Mouse (Mus musculus): ENCODE results near the gene Pfkfb3. TPM values are rescaled to one million over a fixed set of nuclear protein-coding genes. Genes with fewer than 3 reads are reported as not detected.

Gene Pfkfb3
- polyA plus RNA-seq, 1 experiment from 2014 or later, result 12.6 TPM

- H3K9ac ChIP-seq, result no peak overlapping the region
- no peaks in the 10 kb centered on the region for H3K36me3 ChIP-seq
- H3K9me3 ChIP-seq (replicated peaks), result no peaks in the 10 kb centered on the region
- no peak overlapping the region for H3K4me2 ChIP-seq
- no peaks in the 10 kb centered on the region for H3K4me1 ChIP-seq (replicated peaks)
- H3K27me3 ChIP-seq (replicated peaks), result no peaks in the 10 kb centered on the region
- ATAC-seq (ENCODE audit: insufficient number of reproducible peaks, low FRiP score), result no peak
- 72% methylated on average over 7 of the region's 7 CpGs for WGBS
- no peak overlapping the region for H3K4me3 ChIP-seq
- H3K27ac ChIP-seq (ENCODE audit: poor library complexity, severe bottlenecking), result no peak overlapping the region
Observed at GRCm38 (mm10) chr2:11568471-11568870, 14.6 kb upstream of the Pfkfb3 start.

- WGBS, result 58% methylated on average over 4 of the region's 4 CpGs
- Histone ChIP-seq H3K36me3 (no peaks in the 10 kb centered on the region), H3K4me2 (no peak overlapping the region), H3K9me3 (replicated peaks) (no peaks in the 10 kb centered on the region), H3K27ac (ENCODE audit: poor library complexity, severe bottlenecking) (no peak overlapping the region), H3K4me3 (no peak overlapping the region), H3K4me1 (replicated peaks) (no peaks in the 10 kb centered on the region), H3K27me3 (replicated peaks) (no peaks in the 10 kb centered on the region), H3K9ac (no peak overlapping the region)
- no peak for ATAC-seq (ENCODE audit: insufficient number of reproducible peaks, low FRiP score)
Observed at GRCm38 (mm10) chr2:11567781-11568362, 14.0 kb upstream of the Pfkfb3 start.

GRCm38 (mm10) chr2:11566898-11567297 lies 13.0 kb upstream of the Pfkfb3 start:
- no peak overlapping the region for H3K4me2 ChIP-seq

GRCm38 (mm10) chr2:11566241-11566640 lies 12.4 kb upstream of the Pfkfb3 start:
- ATAC-seq (ENCODE audit: insufficient number of reproducible peaks, low FRiP score), result no peak
- Histone ChIP-seq H3K9me3 (replicated peaks) (no peaks in the 10 kb centered on the region), H3K4me2 (no peak overlapping the region), H3K4me1 (replicated peaks) (no peaks in the 10 kb centered on the region), H3K27ac (ENCODE audit: poor library complexity, severe bottlenecking) (no peak overlapping the region), H3K27me3 (replicated peaks) (no peaks in the 10 kb centered on the region), H3K9ac (no peak overlapping the region), H3K36me3 (no peaks in the 10 kb centered on the region), H3K4me3 (no peak overlapping the region)
- 54% methylated on average over 7 of the region's 7 CpGs for WGBS

More at GRCm38 (mm10) chr2:11566898-11567297, 13.0 kb upstream of the Pfkfb3 start:
- no peak for ATAC-seq (ENCODE audit: insufficient number of reproducible peaks, low FRiP score)
- Histone ChIP-seq H3K27me3 (replicated peaks) (no peaks in the 10 kb centered on the region), H3K4me1 (replicated peaks) (no peaks in the 10 kb centered on the region), H3K9ac (no peak overlapping the region), H3K36me3 (no peaks in the 10 kb centered on the region), H3K27ac (ENCODE audit: poor library complexity, severe bottlenecking) (no peak overlapping the region), H3K4me3 (no peak overlapping the region), H3K9me3 (replicated peaks) (no peaks in the 10 kb centered on the region)
- 82% methylated on average over 3 of the region's 3 CpGs for WGBS

- ATAC-seq (ENCODE audit: insufficient number of reproducible peaks, low FRiP score), result no peak
- Histone ChIP-seq H3K4me2 (no peak overlapping the region), H3K27me3 (replicated peaks) (no peaks in the 10 kb centered on the region), H3K36me3 (no peaks in the 10 kb centered on the region), H3K9me3 (replicated peaks) (no peaks in the 10 kb centered on the region), H3K27ac (ENCODE audit: poor library complexity, severe bottlenecking) (no peak overlapping the region), H3K9ac (no peak overlapping the region), H3K4me1 (replicated peaks) (no peaks in the 10 kb centered on the region), H3K4me3 (no peak overlapping the region)
- 84% methylated on average over 6 of the region's 6 CpGs for WGBS
Observed at GRCm38 (mm10) chr2:11564768-11565167, 10.9 kb upstream of the Pfkfb3 start.

- no peak overlapping the region for H3K4me2 ChIP-seq
- no peak overlapping the region for H3K27ac ChIP-seq (ENCODE audit: poor library complexity, severe bottlenecking)
- H3K9me3 ChIP-seq (replicated peaks), result no peaks in the 10 kb centered on the region
- H3K27me3 ChIP-seq (replicated peaks), result no peaks in the 10 kb centered on the region
- no peaks in the 10 kb centered on the region for H3K4me1 ChIP-seq (replicated peaks)
- no peak overlapping the region for H3K4me3 ChIP-seq
- H3K9ac ChIP-seq, result no peak overlapping the region
- 87% methylated on average over 17 of the region's 17 CpGs for WGBS
- ATAC-seq (ENCODE audit: insufficient number of reproducible peaks, low FRiP score), result no peak
- H3K36me3 ChIP-seq, result no peaks in the 10 kb centered on the region
Observed at GRCm38 (mm10) chr2:11563256-11563655, 9.4 kb upstream of the Pfkfb3 start.

GRCm38 (mm10) chr2:11558654-11559053 lies 4.8 kb upstream of the Pfkfb3 start:
- no peak overlapping the region for H3K4me2 ChIP-seq
- H3K4me3 ChIP-seq, result no peak overlapping the region
- ATAC-seq (ENCODE audit: insufficient number of reproducible peaks, low FRiP score), result no peak
- no peaks in the 10 kb centered on the region for H3K4me1 ChIP-seq (replicated peaks)
- 0 out of 2 replicates have a peak, but pooled peaks cover 3% of the 10 kb centered on the region for H3K9me3 ChIP-seq (replicated peaks)
- WGBS, result 85% methylated on average over 7 of the region's 7 CpGs
- no peak overlapping the region for H3K9ac ChIP-seq
- H3K27ac ChIP-seq (ENCODE audit: poor library complexity, severe bottlenecking), result no peak overlapping the region
- no peaks in the 10 kb centered on the region for H3K27me3 ChIP-seq (replicated peaks)
- no peaks in the 10 kb centered on the region for H3K36me3 ChIP-seq

GRCm38 (mm10) chr2:11557244-11557643 lies 3.4 kb upstream of the Pfkfb3 start:
- H3K36me3 ChIP-seq, result no peaks in the 10 kb centered on the region
- peaks cover 8% of the 10 kb centered on the region for H3K4me1 ChIP-seq (replicated peaks)
- no peak overlapping the region for H3K4me2 ChIP-seq
- H3K27ac ChIP-seq (ENCODE audit: poor library complexity, severe bottlenecking), result no peak overlapping the region
- H3K27me3 ChIP-seq (replicated peaks), result no peaks in the 10 kb centered on the region
- 56% methylated on average over 3 of the region's 3 CpGs for WGBS
- 0 out of 2 replicates have a peak, but pooled peaks cover 3% of the 10 kb centered on the region for H3K9me3 ChIP-seq (replicated peaks)
- no peak overlapping the region for H3K4me3 ChIP-seq
- H3K9ac ChIP-seq, result no peak overlapping the region
- no peak for ATAC-seq (ENCODE audit: insufficient number of reproducible peaks, low FRiP score)

- no peak for ATAC-seq (ENCODE audit: insufficient number of reproducible peaks, low FRiP score)
- peaks cover 11% of the 10 kb centered on the region for H3K4me1 ChIP-seq (replicated peaks)
- no peaks in the 10 kb centered on the region for H3K27me3 ChIP-seq (replicated peaks)
- no peaks in the 10 kb centered on the region for H3K36me3 ChIP-seq
- H3K27ac ChIP-seq (ENCODE audit: poor library complexity, severe bottlenecking), result no peak overlapping the region
- 44% methylated on average over 6 of the region's 6 CpGs for WGBS
- H3K4me3 ChIP-seq, result no peak overlapping the region
- H3K9me3 ChIP-seq (replicated peaks), result 0 out of 2 replicates have a peak, but pooled peaks cover 3% of the 10 kb centered on the region
- no peak overlapping the region for H3K4me2 ChIP-seq
- H3K9ac ChIP-seq, result no peak overlapping the region
Observed at GRCm38 (mm10) chr2:11555316-11555715, 1.4 kb upstream of the Pfkfb3 start.

GRCm38 (mm10) chr2:11552966-11553451 lies 868 bp downstream of the Pfkfb3 start:
- Histone ChIP-seq H3K4me3 (peak overlapping the region; percentile 70), H3K9me3 (replicated peaks) (0 out of 2 replicates have a peak, but pooled peaks cover 3% of the 10 kb centered on the region), H3K27ac (ENCODE audit: poor library complexity, severe bottlenecking) (no peak overlapping the region), H3K27me3 (replicated peaks) (0 out of 2 replicates have a peak, but pooled peaks cover 2% of the 10 kb centered on the region), H3K4me2 (peak overlapping the region; percentile 98), H3K4me1 (replicated peaks) (peaks cover 11% of the 10 kb centered on the region), H3K9ac (peak overlapping the region; percentile 79), H3K36me3 (no peaks in the 10 kb centered on the region)
- ATAC-seq (ENCODE audit: insufficient number of reproducible peaks, low FRiP score), result peak; percentile 29; the same call in 1 of the 2 replicates
- 6% methylated on average over 15 of the region's 15 CpGs for WGBS

- Histone ChIP-seq H3K27ac (ENCODE audit: poor library complexity, severe bottlenecking) (no peak overlapping the region), H3K4me3 (peak overlapping the region; percentile 70), H3K27me3 (replicated peaks) (0 out of 2 replicates have a peak, but pooled peaks cover 2% of the 10 kb centered on the region), H3K9ac (peak overlapping the region; percentile 79; the same call in 1 of the 2 replicates), H3K36me3 (no peaks in the 10 kb centered on the region), H3K4me1 (replicated peaks) (peaks cover 11% of the 10 kb centered on the region), H3K9me3 (replicated peaks) (0 out of 2 replicates have a peak, but pooled peaks cover 3% of the 10 kb centered on the region), H3K4me2 (peak overlapping the region; percentile 98)
- WGBS, result 15% methylated on average over 9 of the region's 9 CpGs
- no peak for ATAC-seq (ENCODE audit: insufficient number of reproducible peaks, low FRiP score)
Observed at GRCm38 (mm10) chr2:11552297-11552821, 1.5 kb downstream of the Pfkfb3 start.
